Mouse (Mus musculus) liver, embryonic 14.5 days (tissue): Measurements from ENCODE around the gene Aagab.

Source experiments
- CTCF ChIP-seq: IDR thresholded peaks from 2 replicates; pipeline ENCODE4 v1.5.1; 2016; ENCODE audit warnings: antibody characterized with exemption, low read depth, control low read depth
- EP300 ChIP-seq: IDR thresholded peaks from 2 replicates; pipeline ENCODE4 v1.6.1; 2016; ENCODE audit warnings: antibody characterized with exemption, low read depth

DNA sequence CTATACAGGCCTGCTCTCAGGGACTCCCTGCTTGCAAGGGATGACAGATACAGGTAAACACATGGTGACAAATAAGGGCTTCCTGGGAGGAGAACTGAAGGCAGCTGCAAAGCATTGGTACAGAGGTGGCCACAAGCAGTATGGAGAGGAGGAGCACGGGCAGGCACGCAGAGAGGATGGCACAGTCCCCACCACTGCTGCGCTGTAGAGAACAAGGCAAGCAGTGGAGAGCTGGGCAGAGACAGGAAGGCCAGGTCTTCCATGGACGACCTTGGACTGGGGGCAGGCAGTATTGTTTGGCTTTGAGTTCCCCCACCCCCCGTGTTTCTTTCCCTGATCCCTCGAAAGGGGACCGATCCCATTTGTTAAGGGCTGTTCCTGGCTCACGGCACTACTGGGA, 42.6 kb downstream of the Aagab start:
- TF ChIP-seq CTCF: no peak
- TF ChIP-seq EP300: no peak
